Mouse (Mus musculus) neural tube, embryonic 12.5 days (tissue): ENCODE data around the gene Lifr. TPM values are rescaled to one million over a fixed set of nuclear protein-coding genes. Genes with fewer than 3 reads are reported as not detected.

Experiments
- ATAC-seq: fragments of 200-750 bp; cut with Nextera tagmentation; 2 replicates; pipeline ENCODE4 v1.8.0; 2017; ENCODE audit warnings: low read depth, mild to moderate bottlenecking, moderate TSS enrichment, moderate library complexity; ENCODE audit not compliant: low FRiP score
- H3K27ac ChIP-seq: fragments of 300-500 bp; sonication (generic); 2 replicates; pipeline ENCODE4 v1.5.1; 2016
- H3K27me3 ChIP-seq: fragments of 300-500 bp; sonication (generic); replicated peaks from 2 replicates; pipeline ENCODE4 v1.6.1; 2016; ENCODE audit warnings: mild to moderate bottlenecking
- H3K36me3 ChIP-seq: fragments of 300-500 bp; sonication (generic); 2 replicates; pipeline ENCODE4 v1.6.1; 2016; ENCODE audit warnings: mild to moderate bottlenecking
- H3K4me1 ChIP-seq: fragments of 300-500 bp; sonication (generic); 2 replicates; pipeline ENCODE4 v1.6.1; 2016
- H3K4me2 ChIP-seq: fragments of 300-500 bp; sonication (generic); replicated peaks from 2 replicates; pipeline ENCODE4 v1.6.1; 2016; ENCODE audit warnings: mild to moderate bottlenecking
- H3K4me3 ChIP-seq: fragments of 300-500 bp; sonication (generic); 2 replicates; pipeline ENCODE4 v1.5.1; 2016
- H3K9ac ChIP-seq: fragments of 300-500 bp; sonication (generic); 2 replicates; pipeline ENCODE4 v1.6.1; 2016; ENCODE audit warnings: mild to moderate bottlenecking
- H3K9me3 ChIP-seq: fragments of 300-500 bp; sonication (generic); 2 replicates; pipeline ENCODE4 v1.6.1; 2016; ENCODE audit warnings: mild to moderate bottlenecking
- WGBS: fragments of 180-500 bp; shearing (Covaris S2); methylation state at CpG from one replicate; pipeline ENCODE4 v1.1.7; 2016; 5-methylcytosine and 5-hydroxymethylcytosine counted together
- polyA plus RNA-seq: library from polyadenylated mRNA; unstranded; fragments of >200 nt; fragmentation: Nextera tagmentation; extraction: Ambion mirVana; gene quantifications from 2 replicates; pipeline ENCODE4 v1.2.1, GENCODE M21; 2016

The Lifr gene
- polyA plus RNA-seq, 1 experiment from 2014 or later = 23.9 TPM

DNA sequence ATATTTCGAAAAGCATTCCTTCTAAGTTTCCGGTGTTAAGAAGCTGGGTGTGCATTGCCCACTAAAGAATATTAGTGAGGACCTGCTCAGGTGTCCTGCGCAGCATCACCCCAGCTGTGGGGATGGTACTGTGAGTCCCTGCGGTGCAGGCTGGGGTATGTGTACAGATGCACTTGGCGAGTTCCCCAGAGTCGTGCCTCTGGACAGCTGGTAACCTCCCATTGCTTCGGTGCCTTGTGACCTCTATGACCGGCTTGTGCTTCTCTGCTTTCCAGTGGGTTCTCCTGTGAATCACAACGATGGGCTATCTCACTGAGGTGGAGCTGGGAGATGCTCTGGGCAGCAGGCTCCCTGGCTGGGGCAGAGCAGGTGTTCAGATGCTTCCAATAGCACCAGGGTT, 60.2 kb downstream of the Lifr start:
- H3K27me3 ChIP-seq = no peaks in the 10 kb centered on the region
- no peak overlapping the region for H3K4me3 ChIP-seq
- H3K9ac ChIP-seq = no peak overlapping the region
- H3K9me3 ChIP-seq = no peaks in the 10 kb centered on the region
- peaks cover 5% of the 10 kb centered on the region; the same call in 1 of the 2 replicates for H3K4me1 ChIP-seq
- no peak overlapping the region for H3K4me2 ChIP-seq
- no peaks in the 10 kb centered on the region; the same call in 1 of the 2 replicates for H3K36me3 ChIP-seq
- ATAC-seq = no peak
- no peak overlapping the region for H3K27ac ChIP-seq
- WGBS = 88% methylated on average over 9 of the region's 9 CpGs

DNA sequence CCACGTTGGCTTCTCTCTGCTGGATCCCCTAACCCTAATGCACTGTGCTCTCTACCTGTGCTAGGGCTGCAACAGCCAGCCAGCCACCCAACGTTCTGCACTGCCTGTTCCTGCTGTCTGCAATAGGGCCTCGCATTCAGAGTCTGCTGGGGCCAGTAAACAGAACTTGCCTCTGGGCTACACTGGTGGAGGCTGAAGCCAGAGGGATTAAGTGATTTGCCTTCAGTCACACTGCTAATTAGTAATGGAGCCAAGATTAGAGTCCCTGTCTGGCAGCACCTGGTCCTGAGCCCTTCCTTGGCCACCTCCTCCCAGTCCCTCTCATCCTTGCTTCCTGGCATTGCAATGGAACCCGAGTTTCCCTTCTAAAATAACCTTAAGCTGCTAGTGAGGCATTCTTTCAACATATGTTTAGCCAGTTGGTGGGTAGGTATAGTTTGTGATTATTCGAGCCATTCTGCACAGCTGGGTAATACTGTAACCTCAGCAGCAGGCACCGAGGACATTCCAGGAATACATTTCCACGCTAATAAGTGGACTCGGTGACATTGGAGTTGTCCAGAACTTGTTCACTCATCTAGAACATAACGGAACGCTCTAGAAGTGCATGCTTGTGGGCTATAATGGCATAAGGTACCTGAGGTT, 61.8 kb downstream of the Lifr start:
- H3K9me3 ChIP-seq = no peaks in the 10 kb centered on the region
- H3K36me3 ChIP-seq = no peaks in the 10 kb centered on the region; the same call in 1 of the 2 replicates
- H3K4me2 ChIP-seq = no peak overlapping the region
- peaks cover 5% of the 10 kb centered on the region; the same call in 1 of the 2 replicates for H3K4me1 ChIP-seq
- no peak overlapping the region for H3K9ac ChIP-seq
- no peak overlapping the region for H3K27ac ChIP-seq
- H3K27me3 ChIP-seq = no peaks in the 10 kb centered on the region
- 83% methylated on average over 10 of the region's 10 CpGs for WGBS
- no peak overlapping the region for H3K4me3 ChIP-seq
- ATAC-seq = no peak

DNA sequence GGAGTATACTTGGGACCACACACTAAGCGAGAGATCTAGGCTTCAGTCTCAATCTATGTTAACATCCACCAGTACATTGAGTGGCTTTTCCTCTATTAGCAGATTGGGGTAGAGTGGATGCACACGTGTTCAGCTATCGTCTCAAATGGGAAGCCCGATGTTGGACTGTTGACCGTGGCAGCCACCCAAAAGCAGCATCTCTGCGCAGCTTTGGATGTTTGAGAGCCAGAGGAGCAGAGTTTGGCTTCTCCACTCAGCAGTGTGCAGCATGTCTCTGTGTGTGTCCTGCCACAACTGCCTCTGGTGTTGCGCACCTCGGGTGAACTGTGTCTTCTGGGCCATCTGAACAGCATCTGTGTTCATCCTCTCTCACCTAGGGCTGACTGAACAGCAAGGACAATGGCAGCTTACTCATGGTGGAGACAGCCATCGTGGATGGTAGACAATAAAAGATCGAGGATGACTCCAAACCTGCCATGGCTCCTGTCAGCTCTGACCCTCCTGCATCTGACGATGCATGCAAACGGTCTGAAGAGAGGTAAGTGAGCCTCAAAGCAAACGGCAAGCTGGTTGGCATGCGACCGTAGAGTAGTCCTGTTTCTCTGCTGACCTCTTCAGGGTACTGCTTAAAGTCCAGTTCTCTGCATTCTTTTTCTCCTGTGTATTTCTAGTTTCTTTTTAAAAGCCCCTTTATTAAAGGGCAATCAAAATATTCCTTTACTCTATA, 63.8 kb downstream of the Lifr start:
- 88% methylated on average over 15 of the region's 15 CpGs for WGBS
- H3K27ac ChIP-seq = no peak overlapping the region
- ATAC-seq = no peak

DNA sequence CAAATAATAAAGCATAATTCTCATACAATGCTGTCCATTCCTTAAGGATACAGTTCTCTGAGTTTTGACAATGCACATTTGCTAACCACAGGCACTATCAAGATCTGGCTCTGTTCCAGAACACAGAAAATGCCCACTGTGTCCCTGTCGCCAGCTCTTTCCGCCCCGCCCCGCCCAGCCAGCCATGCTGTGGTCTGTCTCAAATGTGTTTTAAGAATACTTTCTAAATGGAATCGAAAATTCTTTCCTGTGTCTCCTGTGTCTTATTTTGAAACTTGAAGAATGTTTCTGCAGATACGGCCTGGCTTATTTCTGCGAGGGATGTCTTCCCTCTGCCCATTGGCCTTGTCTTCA, 64.3 kb downstream of the Lifr start:
- no peak overlapping the region for H3K4me3 ChIP-seq
- H3K27me3 ChIP-seq = no peaks in the 10 kb centered on the region
- H3K4me2 ChIP-seq = no peak overlapping the region
- no peaks in the 10 kb centered on the region for H3K9me3 ChIP-seq
- H3K27ac ChIP-seq = no peak overlapping the region
- peaks cover 5% of the 10 kb centered on the region; the same call in 1 of the 2 replicates for H3K4me1 ChIP-seq
- ATAC-seq = no peak
- peaks cover 16% of the 10 kb centered on the region for H3K36me3 ChIP-seq
- 84% methylated on average over 7 of the region's 7 CpGs for WGBS
- H3K9ac ChIP-seq = no peak overlapping the region

More for the DNA sequence above, 63.8 kb downstream of the Lifr start:
- Histone ChIP-seq H3K9me3 (no peaks in the 10 kb centered on the region), H3K36me3 (peaks cover 11% of the 10 kb centered on the region), H3K4me1 (peaks cover 5% of the 10 kb centered on the region; the same call in 1 of the 2 replicates), H3K27me3 (no peaks in the 10 kb centered on the region), H3K9ac (no peak overlapping the region), H3K4me2 (no peak overlapping the region), H3K4me3 (no peak overlapping the region)

DNA sequence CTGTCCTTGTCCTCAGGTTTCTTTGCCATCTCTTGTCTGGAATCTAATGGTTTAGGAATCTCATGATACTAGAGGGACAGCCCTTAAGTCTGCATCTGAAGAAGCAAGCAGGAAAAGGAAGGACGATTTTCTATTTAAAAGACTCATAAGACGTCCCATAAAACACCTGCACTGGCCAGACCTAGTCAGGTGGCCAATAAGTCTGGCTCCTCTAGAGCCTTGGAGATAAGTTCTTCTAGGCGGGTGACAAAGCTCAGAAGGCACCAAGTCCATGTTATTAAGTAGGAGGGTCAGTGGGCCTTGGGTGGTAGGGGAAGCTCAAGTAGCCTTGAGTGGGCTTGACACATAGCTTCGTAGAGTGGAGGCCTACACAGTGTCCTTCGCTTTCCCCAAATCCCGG, 67.2 kb downstream of the Lifr start:
- Histone ChIP-seq H3K9ac (no peak overlapping the region), H3K9me3 (no peaks in the 10 kb centered on the region), H3K27me3 (no peaks in the 10 kb centered on the region), H3K4me2 (no peak overlapping the region), H3K36me3 (peaks cover 23% of the 10 kb centered on the region), H3K27ac (no peak overlapping the region), H3K4me3 (no peak overlapping the region), H3K4me1 (no peaks in the 10 kb centered on the region)
- 93% methylated on average over 6 of the region's 6 CpGs for WGBS
- ATAC-seq = no peak

DNA sequence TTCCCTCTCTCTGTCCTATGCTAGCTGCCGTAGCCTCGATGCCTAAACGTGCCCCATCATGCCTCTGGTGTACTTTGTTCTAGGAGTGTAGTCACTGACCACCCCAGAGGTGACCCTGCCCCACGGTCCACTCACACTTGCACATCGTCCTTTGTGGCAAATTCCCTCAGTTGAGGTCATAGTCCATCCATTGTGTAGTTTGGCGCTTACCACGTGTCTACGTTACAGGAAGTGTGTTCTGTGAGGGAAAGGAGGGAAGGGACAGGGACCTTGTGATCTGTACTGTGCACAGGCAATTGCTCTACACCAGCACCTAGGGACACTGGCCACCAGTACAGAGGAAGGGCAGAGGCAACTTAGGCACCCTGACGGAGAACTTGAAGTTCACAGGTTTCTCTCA, 69.5 kb downstream of the Lifr start:
- 94% methylated on average over 9 of the region's 9 CpGs for WGBS

DNA sequence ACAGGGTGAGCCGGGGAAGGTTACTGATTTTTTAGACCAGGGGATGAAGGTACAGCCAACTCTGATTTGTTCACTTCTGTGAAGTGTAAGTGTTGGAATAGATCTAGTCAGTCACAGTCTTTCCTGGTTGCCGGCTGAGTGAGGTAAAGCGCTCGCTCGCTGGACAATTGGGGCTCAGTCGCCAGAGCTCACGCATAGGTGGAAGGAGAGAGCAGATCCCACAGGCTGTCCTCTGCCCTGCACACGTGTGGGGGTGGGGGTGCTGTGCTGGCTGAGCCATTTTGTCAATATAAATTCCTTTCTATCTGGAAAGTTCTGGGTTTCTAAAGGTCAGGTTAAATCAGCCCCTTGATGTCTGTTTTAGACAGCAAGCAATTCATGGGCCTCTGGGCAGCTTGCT, 69.9 kb downstream of the Lifr start:
- WGBS = 85% methylated on average over 8 of the region's 8 CpGs
- H3K4me2 ChIP-seq = no peak overlapping the region
- H3K36me3 ChIP-seq = peaks cover 25% of the 10 kb centered on the region
- H3K4me1 ChIP-seq = no peaks in the 10 kb centered on the region
- no peak overlapping the region for H3K27ac ChIP-seq
- H3K9ac ChIP-seq = no peak overlapping the region
- no peak overlapping the region for H3K4me3 ChIP-seq
- H3K9me3 ChIP-seq = no peaks in the 10 kb centered on the region
- H3K27me3 ChIP-seq = no peaks in the 10 kb centered on the region
- ATAC-seq = no peak

More for the DNA sequence above, 69.5 kb downstream of the Lifr start:
- ATAC-seq = no peak
- no peak overlapping the region for H3K9ac ChIP-seq
- H3K4me2 ChIP-seq = no peak overlapping the region
- H3K4me1 ChIP-seq = no peaks in the 10 kb centered on the region
- no peaks in the 10 kb centered on the region for H3K9me3 ChIP-seq
- no peak overlapping the region for H3K27ac ChIP-seq
- no peak overlapping the region for H3K4me3 ChIP-seq
- peaks cover 23% of the 10 kb centered on the region for H3K36me3 ChIP-seq
- H3K27me3 ChIP-seq = no peaks in the 10 kb centered on the region

DNA sequence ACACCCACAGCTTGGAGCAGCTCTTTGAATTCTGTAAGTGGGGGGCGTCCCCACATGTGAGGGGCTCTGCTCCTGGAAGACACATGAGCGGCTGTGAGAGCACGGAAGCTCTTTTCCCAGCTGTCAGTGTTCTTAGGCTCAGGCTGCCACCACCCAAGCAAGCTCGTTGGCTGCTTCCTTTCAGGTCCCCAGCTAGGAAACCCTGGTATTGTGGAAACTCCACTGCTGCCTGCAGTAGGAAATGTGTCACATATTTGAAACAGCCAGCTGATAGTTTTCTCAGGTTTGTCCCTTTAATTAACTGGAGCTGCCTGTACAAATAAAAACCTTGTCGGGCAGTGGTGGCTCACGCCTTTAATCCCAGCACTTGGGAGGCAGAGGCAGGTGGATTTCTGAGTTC, 73.4 kb downstream of the Lifr start:
- WGBS = 74% methylated on average over 6 of the region's 6 CpGs
- Histone ChIP-seq H3K9ac (no peak overlapping the region), H3K9me3 (no peaks in the 10 kb centered on the region), H3K4me3 (no peak overlapping the region), H3K4me2 (no peak overlapping the region), H3K27me3 (no peaks in the 10 kb centered on the region), H3K27ac (no peak overlapping the region), H3K4me1 (no peaks in the 10 kb centered on the region), H3K36me3 (peaks cover 36% of the 10 kb centered on the region)
- no peak for ATAC-seq

DNA sequence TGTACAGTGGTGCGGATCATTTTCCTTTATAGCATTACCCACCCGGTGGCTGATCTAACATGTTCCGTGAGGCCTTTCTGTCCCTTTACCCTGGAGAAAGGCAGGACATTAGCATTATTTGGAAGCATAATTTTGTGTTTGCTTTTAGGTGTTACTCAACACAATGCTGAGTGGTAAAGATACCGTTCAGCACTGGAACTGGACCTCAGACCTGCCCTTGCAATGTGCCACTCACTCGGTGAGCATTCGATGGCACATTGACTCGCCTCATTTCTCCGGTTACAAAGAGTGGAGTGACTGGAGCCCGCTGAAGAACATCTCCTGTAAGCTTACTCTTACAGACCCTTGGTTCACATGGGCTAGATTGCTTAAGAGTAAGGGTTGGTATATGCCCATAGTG, 76.3 kb downstream of the Lifr start:
- no peaks in the 10 kb centered on the region for H3K4me1 ChIP-seq
- no peaks in the 10 kb centered on the region for H3K9me3 ChIP-seq
- no peak overlapping the region for H3K4me2 ChIP-seq
- no peak for ATAC-seq
- H3K9ac ChIP-seq = no peak overlapping the region
- no peak overlapping the region for H3K27ac ChIP-seq
- no peak overlapping the region for H3K4me3 ChIP-seq
- 88% methylated on average over 9 of the region's 9 CpGs for WGBS
- peaks cover 35% of the 10 kb centered on the region for H3K36me3 ChIP-seq
- H3K27me3 ChIP-seq = no peaks in the 10 kb centered on the region

DNA sequence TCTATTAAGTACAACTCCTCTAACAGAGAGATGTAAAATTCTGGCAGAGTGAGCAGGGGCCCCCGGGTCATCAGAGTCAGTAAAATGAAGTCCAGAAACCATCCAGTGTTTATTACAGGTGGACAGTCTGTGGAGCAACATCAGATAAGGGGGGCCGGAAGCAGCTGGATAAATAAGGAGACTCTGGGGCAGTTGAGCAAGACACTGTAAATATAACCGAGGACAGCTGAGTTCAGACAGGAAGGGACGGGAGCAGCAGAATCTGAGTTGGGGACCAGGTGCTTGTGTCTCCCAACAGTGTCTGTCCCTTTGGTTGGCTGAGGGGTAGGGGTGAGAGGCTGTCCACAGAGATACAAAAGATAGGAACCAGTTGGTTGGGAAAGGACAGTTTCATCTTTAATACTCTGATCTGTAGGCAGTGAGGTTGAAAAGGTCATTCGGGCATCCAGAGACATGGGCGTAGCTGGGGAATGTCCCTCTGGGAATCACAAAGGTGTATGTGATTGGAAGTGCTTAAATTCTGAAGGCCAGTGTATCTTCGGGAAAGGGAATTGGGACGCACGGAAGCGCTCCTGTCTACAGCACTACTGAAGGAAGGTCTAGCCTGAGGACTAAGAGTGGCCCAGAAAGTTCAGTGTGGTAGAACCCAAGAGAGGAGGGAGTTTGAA, 77.0 kb downstream of the Lifr start:
- Histone ChIP-seq H3K9me3 (no peaks in the 10 kb centered on the region), H3K36me3 (peaks cover 35% of the 10 kb centered on the region), H3K9ac (no peak overlapping the region), H3K27ac (no peak overlapping the region), H3K27me3 (no peaks in the 10 kb centered on the region), H3K4me1 (no peaks in the 10 kb centered on the region), H3K4me2 (no peak overlapping the region), H3K4me3 (no peak overlapping the region)
- ATAC-seq = no peak
- WGBS = 86% methylated on average over 10 of the region's 10 CpGs

DNA sequence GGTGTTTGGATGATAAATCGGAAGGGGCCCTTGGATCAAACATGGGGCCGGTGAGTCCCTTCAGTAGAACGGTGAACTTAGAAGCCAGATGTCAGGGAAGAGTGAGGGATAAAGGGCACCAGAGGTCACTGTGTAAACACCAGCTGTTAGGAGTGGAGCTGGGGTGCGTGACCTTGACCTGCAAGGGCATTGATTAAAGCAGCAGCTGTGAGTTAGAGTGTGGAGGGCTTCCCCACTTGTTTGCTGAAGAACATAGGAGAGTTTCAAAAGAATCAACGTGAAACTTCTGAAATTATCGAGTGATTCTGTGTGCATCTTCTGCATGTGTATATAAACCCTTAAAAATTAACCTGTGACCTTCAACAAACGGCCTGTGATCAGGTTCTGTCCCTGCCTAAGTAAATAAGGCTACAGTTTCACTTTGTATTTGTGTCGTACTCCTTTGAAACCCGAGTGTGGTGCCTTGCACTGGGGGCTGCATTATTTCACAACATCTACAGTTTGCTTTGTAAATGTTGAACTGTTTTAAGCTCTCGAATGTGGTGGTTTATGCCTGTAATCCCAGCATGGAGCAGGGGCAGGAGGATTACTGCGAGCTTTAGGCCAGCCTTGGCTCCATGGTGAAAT, 77.6 kb downstream of the Lifr start:
- no peak overlapping the region for H3K27ac ChIP-seq
- H3K4me1 ChIP-seq = no peaks in the 10 kb centered on the region
- no peak overlapping the region for H3K9ac ChIP-seq
- H3K36me3 ChIP-seq = peaks cover 35% of the 10 kb centered on the region
- ATAC-seq = no peak
- H3K9me3 ChIP-seq = no peaks in the 10 kb centered on the region
- H3K4me2 ChIP-seq = no peak overlapping the region
- 58% methylated on average over 11 of the region's 11 CpGs for WGBS
- H3K27me3 ChIP-seq = no peaks in the 10 kb centered on the region
- H3K4me3 ChIP-seq = no peak overlapping the region

DNA sequence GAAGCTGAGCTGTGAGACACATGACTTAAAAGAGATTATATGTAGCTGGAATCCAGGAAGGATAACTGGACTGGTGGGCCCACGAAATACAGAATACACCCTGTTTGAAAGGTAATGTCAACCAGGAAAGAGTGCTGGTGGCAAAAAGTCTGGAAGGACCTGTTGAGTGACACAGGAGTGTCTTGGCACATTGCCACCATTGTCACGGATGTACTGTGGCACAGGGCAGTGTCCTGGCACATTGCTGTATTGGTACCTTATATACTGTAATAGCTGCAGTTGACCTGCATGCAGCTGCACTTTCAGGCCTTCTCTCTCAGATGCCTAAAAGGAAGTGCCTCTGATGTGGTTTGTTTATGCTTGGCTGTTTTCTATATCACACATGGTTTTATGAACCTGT, 82.5 kb downstream of the Lifr start:
- WGBS = 78% methylated on average over 2 of the region's 2 CpGs
- no peaks in the 10 kb centered on the region for H3K27me3 ChIP-seq
- no peak overlapping the region for H3K4me2 ChIP-seq
- H3K27ac ChIP-seq = no peak overlapping the region
- H3K9ac ChIP-seq = no peak overlapping the region
- H3K36me3 ChIP-seq = peaks cover 17% of the 10 kb centered on the region
- no peak for ATAC-seq
- H3K4me1 ChIP-seq = no peaks in the 10 kb centered on the region
- no peak overlapping the region for H3K4me3 ChIP-seq
- H3K9me3 ChIP-seq = no peaks in the 10 kb centered on the region
